Mouse (Mus musculus) thymus, postnatal 36 days (tissue): ENCODE measurements around the gene Odf3b.

Experiments used
- DNase-seq, 2 experiments: peaks; one replicate each; pipeline ENCODE4 v3.0.0; 2022; ENCODE audit warnings: mixed read lengths in 2 of 2

Odf3b gene

DNA sequence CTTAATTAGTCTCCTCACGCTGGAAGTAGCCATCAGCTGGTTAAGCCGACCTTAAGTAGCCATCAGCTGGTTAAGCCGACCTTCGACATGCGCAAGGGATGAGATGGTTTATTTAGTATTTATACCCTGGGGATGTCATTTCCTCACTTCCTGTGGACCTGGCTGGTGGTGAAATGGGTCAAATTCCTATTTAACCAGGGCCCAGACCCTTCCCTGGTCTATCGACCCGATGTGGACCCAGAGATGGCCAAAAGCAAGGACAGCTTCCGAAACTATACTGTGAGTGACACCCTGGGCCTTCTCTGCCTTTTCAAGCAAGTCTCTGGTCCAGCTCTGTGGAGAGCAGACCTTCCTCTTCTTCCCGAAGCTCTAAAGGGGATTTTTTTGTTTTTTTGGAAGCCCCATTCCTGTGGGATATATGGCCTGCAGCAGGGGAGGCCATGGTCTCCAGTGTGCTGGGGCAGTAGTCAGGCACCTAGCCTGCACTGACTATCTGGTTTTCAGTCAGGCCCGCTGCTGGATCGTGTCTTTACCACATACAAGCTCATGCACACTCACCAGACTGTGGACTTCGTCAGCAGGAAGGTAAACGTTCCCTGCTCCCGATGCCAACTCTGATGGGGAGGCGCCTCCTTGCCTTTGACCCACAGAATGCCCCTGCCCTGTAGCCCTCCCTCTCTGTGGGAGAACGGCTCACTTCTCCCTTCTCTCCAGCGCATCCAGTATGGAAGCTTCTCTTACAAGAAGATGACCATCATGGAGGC lies 44.1 kb downstream of the Odf3b start:
- DNase-seq: no peak

DNA sequence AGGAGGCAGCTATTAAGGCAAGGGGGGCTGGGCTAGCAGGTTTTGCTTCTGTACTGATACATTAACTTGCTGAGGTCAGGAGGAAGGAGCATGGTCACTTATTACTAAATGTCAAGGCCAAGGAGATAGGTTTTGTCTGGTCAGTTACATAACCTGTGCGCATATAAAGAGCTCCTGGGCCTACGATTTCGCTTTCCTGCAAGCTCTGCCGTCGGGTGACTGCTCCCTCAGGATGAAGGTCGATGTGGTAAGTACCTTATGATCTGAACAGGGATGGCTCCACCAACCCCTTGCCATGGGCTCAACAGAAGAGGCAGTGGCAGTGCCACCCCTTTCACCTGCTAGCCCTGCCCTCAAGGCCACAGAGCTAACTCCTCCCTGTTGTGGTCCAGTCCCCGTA lies 44.8 kb downstream of the Odf3b start, which contains the start of gene Miox:
TSS of gene Miox (plus strand) at position 128 of the 400 bp plus-strand sequence.
- no peak for DNase-seq
